ENCODE assay signal across 9 mouse cellular contexts in the genomic region with DNA sequence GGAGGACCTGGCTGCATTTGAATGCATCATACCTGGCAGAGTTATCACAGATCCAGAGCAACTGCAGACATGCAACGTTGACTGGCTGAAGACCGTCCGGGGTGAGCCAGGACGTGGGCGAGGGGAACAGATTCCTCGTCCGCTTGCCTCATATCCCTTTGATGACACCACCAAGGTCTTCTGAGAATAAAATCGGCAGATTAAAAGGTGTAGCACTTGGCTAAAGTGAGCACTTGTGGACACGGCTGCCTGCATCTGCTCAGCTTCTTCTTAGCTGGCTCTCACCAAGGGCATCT. TPM values are rescaled to one million over a fixed set of nuclear protein-coding genes. Genes with fewer than 3 reads are reported as not detected.
DNase-seq lines count a peak whose midpoint lies in the region; ATAC-seq lines count a peak whose summit lies in the region.
"Had no signal": no experiment of that assay in that cellular context is flagged by ENCODE, and none has a peak within 500 bp of the region (broad histone marks: within the 10 kb centered on the region; RNA-seq: fewer than 3 reads in every experiment).

No protein-coding gene starts in this region.

- H3K36me3 ChIP-seq in kidney, embryonic 16.5 days (ENCODE audit: insufficient read depth, low read length), result peaks cover 6% of the 10 kb centered on the region; the same call in 1 of the 2 replicates
- H3K36me3 ChIP-seq in embryonic facial prominence, embryonic 15.5 days, result 0 out of 2 replicates have a peak, but pooled peaks cover 4% of the 10 kb centered on the region
- peaks cover 2% of the 10 kb centered on the region for H3K36me3 ChIP-seq in hindbrain, embryonic 14.5 days (replicated peaks; ENCODE audit: control insufficient read depth, insufficient read depth)
- H3K36me3 ChIP-seq in midbrain, embryonic 14.5 days (ENCODE audit: control insufficient read depth, insufficient read depth, low read length), result peaks cover under 1% of the 10 kb centered on the region; the same call in 1 of the 2 replicates

- H3K27ac ChIP-seq in kidney, embryonic 16.5 days (ENCODE audit: low read length), result no peak overlapping the region
- no peak overlapping the region for H3K27ac ChIP-seq in embryonic facial prominence, embryonic 15.5 days (replicated peaks)
- peak overlapping the region; percentile 94; the same call in 1 of the 2 replicates for H3K27ac ChIP-seq in hindbrain, embryonic 14.5 days
- no peak overlapping the region for H3K27ac ChIP-seq in midbrain, embryonic 14.5 days (replicated peaks; ENCODE audit: low read depth, low read length)

- H3K4me3 ChIP-seq in kidney, embryonic 16.5 days (ENCODE audit: low read length), result no peak overlapping the region
- H3K4me3 ChIP-seq in embryonic facial prominence, embryonic 15.5 days (replicated peaks), result peak overlapping the region; percentile 60; the same call in 1 of the 2 replicates
- H3K4me3 ChIP-seq in hindbrain, embryonic 14.5 days (replicated peaks; ENCODE audit: low read length), result peak overlapping the region; percentile 43; the same call in 1 of the 2 replicates
- H3K4me3 ChIP-seq in midbrain, embryonic 14.5 days (replicated peaks; ENCODE audit: low read depth, low read length), result no peak overlapping the region

- H3K27me3 ChIP-seq in kidney, embryonic 16.5 days (ENCODE audit: insufficient read depth, low read length), result no peaks in the 10 kb centered on the region
- no peaks in the 10 kb centered on the region for H3K27me3 ChIP-seq in embryonic facial prominence, embryonic 15.5 days
- H3K27me3 ChIP-seq in hindbrain, embryonic 14.5 days (ENCODE audit: control insufficient read depth, insufficient read depth, low read length), result no peaks in the 10 kb centered on the region
- H3K27me3 ChIP-seq in midbrain, embryonic 14.5 days (ENCODE audit: control insufficient read depth, insufficient read depth, low read length), result no peaks in the 10 kb centered on the region

- H3K4me2 ChIP-seq in kidney, embryonic 16.5 days (replicated peaks; ENCODE audit: low read depth, low read length), result peak overlapping the region; percentile 85
- H3K4me2 ChIP-seq in embryonic facial prominence, embryonic 15.5 days (replicated peaks), result peak overlapping the region; percentile 81
- peak overlapping the region; percentile 92 for H3K4me2 ChIP-seq in hindbrain, embryonic 14.5 days (replicated peaks)
- peak overlapping the region; percentile 95 for H3K4me2 ChIP-seq in midbrain, embryonic 14.5 days (ENCODE audit: low read length)

- H3K9me3 ChIP-seq in kidney, embryonic 16.5 days (ENCODE audit: low read length), result no peaks in the 10 kb centered on the region
- H3K9me3 ChIP-seq in embryonic facial prominence, embryonic 15.5 days (replicated peaks), result no peaks in the 10 kb centered on the region
- H3K9me3 ChIP-seq in hindbrain, embryonic 14.5 days (ENCODE audit: control insufficient read depth, low read length), result no peaks in the 10 kb centered on the region
- H3K9me3 ChIP-seq in midbrain, embryonic 14.5 days (ENCODE audit: control insufficient read depth, low read length), result no peaks in the 10 kb centered on the region

- H3K9ac ChIP-seq in kidney, embryonic 16.5 days (replicated peaks; ENCODE audit: low read length), result no peak overlapping the region
- H3K9ac ChIP-seq in embryonic facial prominence, embryonic 15.5 days, result no peak overlapping the region
- peak overlapping the region; percentile 71; the same call in 1 of the 2 replicates for H3K9ac ChIP-seq in hindbrain, embryonic 14.5 days
- no peak overlapping the region for H3K9ac ChIP-seq in midbrain, embryonic 14.5 days (replicated peaks; ENCODE audit: low read length)

- ATAC-seq in kidney, embryonic 16.5 days (ENCODE audit: low FRiP score, low TSS enrichment), result no peak
- no peak for ATAC-seq in embryonic facial prominence, embryonic 15.5 days (ENCODE audit: insufficient number of reproducible peaks, low FRiP score, low TSS enrichment, low read depth)
- ATAC-seq in hindbrain, embryonic 14.5 days (ENCODE audit: low FRiP score), result no peak
- no peak for ATAC-seq in midbrain, embryonic 14.5 days (ENCODE audit: low FRiP score, low TSS enrichment)
- ATAC-seq in inflammation-experienced regulatory T-cells, adult 6 months, result no peak

- peaks cover 6% of the 10 kb centered on the region; the same call in 1 of the 2 replicates for H3K4me1 ChIP-seq in kidney, embryonic 16.5 days (ENCODE audit: insufficient read depth, low read length)
- H3K4me1 ChIP-seq in embryonic facial prominence, embryonic 15.5 days, result peaks cover 13% of the 10 kb centered on the region
- peaks cover 13% of the 10 kb centered on the region for H3K4me1 ChIP-seq in hindbrain, embryonic 14.5 days (replicated peaks; ENCODE audit: control insufficient read depth, insufficient read depth, low read length)
- H3K4me1 ChIP-seq in midbrain, embryonic 14.5 days (ENCODE audit: control insufficient read depth, insufficient read depth, low read length), result peaks cover 10% of the 10 kb centered on the region

- DNase-seq in kidney, adult 18-20 months, result no peak
- DNase-seq in hindbrain, embryonic 14.5 days (ENCODE audit: low spot score), result no peak
- no peak for DNase-seq in midbrain, embryonic 14.5 days
- DNase-seq in ovary, adult 18-20 months (ENCODE audit: low spot score), result no peak
- DNase-seq in lung, postnatal 4 days, result no peak
- DNase-seq: layer of hippocampus, postnatal 36 days had no signal

- WGBS in kidney, embryonic 16.5 days, result 93% methylated on average over 9 of the region's 9 CpGs
- 92% methylated on average over 9 of the region's 9 CpGs for WGBS in embryonic facial prominence, embryonic 15.5 days
- 95% methylated on average over 9 of the region's 9 CpGs for WGBS in hindbrain, embryonic 14.5 days
- 96% methylated on average over 9 of the region's 9 CpGs for WGBS in midbrain, embryonic 14.5 days

RNA-seq across cellular contexts. Expression of gene D2hgdh, which starts 1.8 kb away (rescaled TPM):
- 19.2 and 22.3 TPM in 2 replicates for polyA plus RNA-seq in kidney, embryonic 16.5 days (2015; fragmentation: Nextera tagmentation; extraction: Ambion mirVana)
- polyA plus RNA-seq in embryonic facial prominence, embryonic 15.5 days (2015; fragmentation: Nextera tagmentation; extraction: Ambion mirVana), result 18.5 and 18.8 TPM in 2 replicates
- polyA plus RNA-seq in hindbrain, embryonic 14.5 days (2014; fragmentation: Nextera tagmentation; extraction: Ambion mirVana), result 11.3 and 12.5 TPM in 2 replicates
- polyA plus RNA-seq in midbrain, embryonic 14.5 days (2014; fragmentation: Nextera tagmentation; extraction: Ambion mirVana), result 10.5 and 11.5 TPM in 2 replicates
- polyA plus RNA-seq in inflammation-experienced regulatory T-cells, adult 6 months (2017; shearing (Covaris generic)), result 10 to 100 TPM; 17.0 to 22.7 (median 19.8) TPM

RNA-seq across cellular contexts. Expression of gene Ing5, which starts 22.7 kb away (rescaled TPM):
- 20.6 TPM in 2 replicates for polyA plus RNA-seq in kidney, embryonic 16.5 days (2015; fragmentation: Nextera tagmentation; extraction: Ambion mirVana)
- 13.9 and 14.9 TPM in 2 replicates for polyA plus RNA-seq in embryonic facial prominence, embryonic 15.5 days (2015; fragmentation: Nextera tagmentation; extraction: Ambion mirVana)
- 8.4 and 9.3 TPM in 2 replicates for polyA plus RNA-seq in hindbrain, embryonic 14.5 days (2014; fragmentation: Nextera tagmentation; extraction: Ambion mirVana)
- polyA plus RNA-seq in midbrain, embryonic 14.5 days (2014; fragmentation: Nextera tagmentation; extraction: Ambion mirVana), result 9.6 and 9.7 TPM in 2 replicates
- 10 to 100 TPM; 20.3 to 26.9 (median 22.1) TPM for polyA plus RNA-seq in inflammation-experienced regulatory T-cells, adult 6 months (2017; shearing (Covaris generic))

RNA-seq across cellular contexts. Expression of gene Dtymk, which starts 24.8 kb away (rescaled TPM):
- polyA plus RNA-seq in kidney, embryonic 16.5 days (2015; fragmentation: Nextera tagmentation; extraction: Ambion mirVana), result 233 and 259 TPM in 2 replicates
- 208 and 218 TPM in 2 replicates for polyA plus RNA-seq in embryonic facial prominence, embryonic 15.5 days (2015; fragmentation: Nextera tagmentation; extraction: Ambion mirVana)
- polyA plus RNA-seq in hindbrain, embryonic 14.5 days (2014; fragmentation: Nextera tagmentation; extraction: Ambion mirVana), result 143 and 148 TPM in 2 replicates
- polyA plus RNA-seq in midbrain, embryonic 14.5 days (2014; fragmentation: Nextera tagmentation; extraction: Ambion mirVana), result 143 and 144 TPM in 2 replicates
- polyA plus RNA-seq in inflammation-experienced regulatory T-cells, adult 6 months (2017; shearing (Covaris generic)), result 100 to 1,000 TPM; 113 to 143 (median 119) TPM

RNA-seq across cellular contexts. Expression of gene Gal3st2, which starts 34.6 kb away (rescaled TPM):
- 0.10 TPM in 1 of 2 replicates, not detected in the other for polyA plus RNA-seq in kidney, embryonic 16.5 days (2015; fragmentation: Nextera tagmentation; extraction: Ambion mirVana)
- 0.18 and 0.92 TPM in 2 replicates for polyA plus RNA-seq in embryonic facial prominence, embryonic 15.5 days (2015; fragmentation: Nextera tagmentation; extraction: Ambion mirVana)
- not detected in 2 replicates for polyA plus RNA-seq in hindbrain, embryonic 14.5 days (2014; fragmentation: Nextera tagmentation; extraction: Ambion mirVana)
- polyA plus RNA-seq in midbrain, embryonic 14.5 days (2014; fragmentation: Nextera tagmentation; extraction: Ambion mirVana), result 0.24 TPM in 1 of 2 replicates, not detected in the other
- polyA plus RNA-seq in inflammation-experienced regulatory T-cells, adult 6 months (2017; shearing (Covaris generic)), result not detected

Comparison
In these comparisons a context has a peak if more than half of its experiments do, and no peak if none do; other contexts are left out.
1. H3K4me3 ChIP-seq: peak in embryonic facial prominence, embryonic 15.5 days (single experiment) and hindbrain, embryonic 14.5 days (single experiment); none in kidney, embryonic 16.5 days (single experiment) and midbrain, embryonic 14.5 days (single experiment).
2. Peak in every context shown above with its lines, with median percentiles within 50 percentile points of each other: H3K4me2 ChIP-seq.